19 mouse cellular contexts compared by ENCODE assay signal in the genomic region with DNA sequence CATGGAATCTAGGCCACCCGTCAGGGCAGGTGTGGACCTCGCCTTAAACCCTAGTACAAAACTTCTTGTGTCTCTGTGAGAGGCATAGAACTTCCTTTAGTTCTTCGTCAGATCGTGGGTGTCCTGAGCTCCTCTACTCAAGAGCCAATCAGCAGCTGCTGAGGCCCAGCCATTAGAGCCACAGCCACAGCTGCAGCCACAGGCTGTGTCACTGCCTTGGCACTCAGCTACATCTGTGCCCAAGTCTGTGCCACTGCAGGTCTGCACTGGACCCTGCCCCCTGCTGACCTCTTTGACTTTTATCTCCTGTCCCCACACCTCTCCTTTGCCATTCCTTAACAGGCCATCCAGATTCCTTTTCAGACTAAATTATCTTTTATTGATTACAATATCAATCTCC. TPM values are rescaled to one million over a fixed set of nuclear protein-coding genes. Genes with fewer than 3 reads are reported as not detected.
"Had no signal": no experiment of that assay in that cellular context is flagged by ENCODE, and none has a peak within 500 bp of the region (broad histone marks: within the 10 kb centered on the region; RNA-seq: fewer than 3 reads in every experiment).

No protein-coding gene starts in this region.

- ATAC-seq: lung, postnatal 0 days had no signal

- H3K27me3 ChIP-seq: kidney, embryonic 15.5 days; neural tube, embryonic 12.5 days; neural tube, embryonic 15.5 days had no signal

- H3K27ac ChIP-seq: kidney, embryonic 15.5 days; left cerebral cortex, adult 2 months; liver, embryonic 13.5 days; macrophage; neural tube, embryonic 12.5 days; neural tube, embryonic 15.5 days had no signal

- DNase-seq: kidney, adult 11 months; kidney, adult 8-10 months; kidney, postnatal 10 days; kidney, postnatal 36 days; layer of hippocampus, postnatal 36 days; liver, embryonic 13.5 days; lung, embryonic 14.5 days; right cerebral cortex, adult 18-20 months; right cerebral cortex, postnatal 14 days; spleen, adult 18-20 months; thymus, postnatal 36 days had no signal

- H3K4me3 ChIP-seq: kidney, embryonic 15.5 days; left cerebral cortex, adult 2 months; liver, embryonic 13.5 days; megakaryocyte, embryonic 14.5 days; neural tube, embryonic 12.5 days; neural tube, embryonic 15.5 days had no signal

- H3K36me3 ChIP-seq: liver, embryonic 13.5 days had no signal

RNA-seq across cellular contexts. Expression of a gene that starts 9.8 kb away (rescaled TPM):
- total RNA-seq: liver, adult 2 months had no signal
